Mouse (Mus musculus) hindbrain, embryonic 14.5 days (tissue): ENCODE data around the gene Micall1. TPM values are rescaled to one million over a fixed set of nuclear protein-coding genes. Genes with fewer than 3 reads are reported as not detected.

Experiments
- ATAC-seq: fragments of 200-750 bp; cut with Nextera tagmentation; 2 replicates; pipeline ENCODE4 v1.8.0; 2017; ENCODE audit warnings: moderate number of reproducible peaks, mild to moderate bottlenecking, moderate TSS enrichment, moderate library complexity; ENCODE audit not compliant: low FRiP score
- DNase-seq: peaks from one replicate; pipeline ENCODE4 v3.0.0-alpha.2; 2015; ENCODE audit warnings: low spot score
- H3K27ac ChIP-seq: fragments of 300-500 bp; sonication (generic); 2 replicates; pipeline ENCODE4 v1.5.1; 2014; ENCODE audit warnings: mild to moderate bottlenecking, moderate library complexity
- H3K27me3 ChIP-seq: fragments of 300-500 bp; sonication (generic); 2 replicates; pipeline ENCODE4 v1.6.1; 2014; ENCODE audit warnings: mild to moderate bottlenecking, low read length, mixed read lengths; ENCODE audit not compliant: control insufficient read depth, insufficient read depth
- H3K36me3 ChIP-seq: fragments of 300-500 bp; sonication (generic); replicated peaks from 2 replicates; pipeline ENCODE4 v1.6.1; 2014; ENCODE audit not compliant: control insufficient read depth, insufficient read depth
- H3K4me1 ChIP-seq: fragments of 300-500 bp; sonication (generic); replicated peaks from 2 replicates; pipeline ENCODE4 v1.6.1; 2014; ENCODE audit warnings: antibody characterized with exemption, low read length, mixed read lengths; ENCODE audit not compliant: control insufficient read depth, insufficient read depth
- H3K4me2 ChIP-seq: fragments of 300-500 bp; sonication (generic); replicated peaks from 2 replicates; pipeline ENCODE4 v1.6.1; 2014; ENCODE audit warnings: mild to moderate bottlenecking, moderate library complexity
- H3K4me3 ChIP-seq: fragments of 300-500 bp; sonication (generic); replicated peaks from 2 replicates; pipeline ENCODE4 v1.5.1; 2014; ENCODE audit warnings: mild to moderate bottlenecking, low read length
- H3K9ac ChIP-seq: fragments of 300-500 bp; sonication (generic); 2 replicates; pipeline ENCODE4 v1.6.1; 2014
- H3K9me3 ChIP-seq: fragments of 300-500 bp; sonication (generic); 2 replicates; pipeline ENCODE4 v1.6.1; 2016; ENCODE audit warnings: low read length; ENCODE audit not compliant: control insufficient read depth
- WGBS: fragments of 180-500 bp; shearing (Covaris S2); extraction: QIAGEN DNeasy Blood & Tissue Kit; methylation state at CpG from one replicate; pipeline ENCODE4 v1.1.7; 2014; 5-methylcytosine and 5-hydroxymethylcytosine counted together
- polyA plus RNA-seq: library from polyadenylated mRNA; unstranded; fragments of >200 nt; fragmentation: Nextera tagmentation; extraction: Ambion mirVana; gene quantifications from 2 replicates; pipeline ENCODE4 v1.2.1, GENCODE M21; 2014

Gene Micall1
- polyA plus RNA-seq, 1 experiment from 2014 or later, result 14.3 TPM

DNA sequence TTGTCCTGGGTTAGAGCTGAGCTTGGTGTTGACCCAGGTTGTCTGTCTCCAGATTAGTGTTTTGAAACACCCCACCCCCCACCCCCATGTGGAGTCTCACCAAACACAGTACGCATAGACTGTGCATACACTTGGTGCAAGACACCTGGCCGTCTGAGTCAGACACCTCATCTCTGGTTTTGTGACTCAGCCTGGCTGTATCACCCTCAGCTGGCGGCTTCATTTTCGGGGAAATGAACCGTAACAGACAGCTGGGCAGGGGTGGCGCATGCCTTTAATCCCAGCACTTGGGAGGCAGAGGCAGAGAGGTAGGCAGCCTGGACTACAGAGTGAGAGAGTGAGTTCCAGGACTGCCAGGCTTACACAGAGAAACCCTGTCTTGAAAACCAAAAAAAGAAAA is 68.2 kb downstream of the Micall1 start:
- DNase-seq (no peak), ATAC-seq (no peak)
- no peak overlapping the region for H3K9ac ChIP-seq
- 50% methylated on average over 6 of the region's 6 CpGs for WGBS
- no peaks in the 10 kb centered on the region for H3K9me3 ChIP-seq
- H3K27me3 ChIP-seq, result no peaks in the 10 kb centered on the region
- H3K4me3 ChIP-seq, result no peak overlapping the region
- H3K4me2 ChIP-seq, result no peak overlapping the region
- no peak overlapping the region for H3K27ac ChIP-seq
- no peaks in the 10 kb centered on the region for H3K4me1 ChIP-seq
- H3K36me3 ChIP-seq, result no peaks in the 10 kb centered on the region

DNA sequence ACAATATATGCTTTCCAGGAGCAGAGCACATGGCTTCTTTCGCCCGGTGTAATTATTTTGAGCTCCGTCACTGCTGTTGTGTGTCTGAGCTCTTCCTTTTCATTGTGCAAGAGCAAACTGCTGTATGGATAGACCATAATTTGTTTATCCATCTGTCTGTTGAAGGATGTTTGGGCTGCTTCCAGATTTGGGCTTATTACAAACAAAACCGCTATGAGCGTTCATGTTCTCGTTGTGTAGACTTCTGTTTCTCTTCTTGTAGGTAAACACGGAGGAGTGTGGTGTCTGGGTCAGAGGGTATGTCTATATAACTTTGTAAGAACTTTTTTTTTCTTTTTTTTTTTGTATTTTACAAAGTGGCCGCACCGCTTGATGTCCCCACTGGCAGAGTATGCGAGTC is 76.5 kb downstream of the Micall1 start:
- no peaks in the 10 kb centered on the region for H3K9me3 ChIP-seq
- H3K4me1 ChIP-seq, result no peaks in the 10 kb centered on the region
- no peak overlapping the region for H3K4me2 ChIP-seq
- no peaks in the 10 kb centered on the region for H3K36me3 ChIP-seq
- DNase-seq, result no peak
- no peak overlapping the region for H3K9ac ChIP-seq
- no peak for ATAC-seq
- 82% methylated on average over 10 of the region's 10 CpGs for WGBS
- H3K27me3 ChIP-seq, result no peaks in the 10 kb centered on the region
- no peak overlapping the region for H3K27ac ChIP-seq
- no peak overlapping the region for H3K4me3 ChIP-seq

Other genes starting within 250 kb of the Micall1 start
- gene Gga1, start 231.7 kb upstream of the Micall1 start, polyA plus RNA-seq, result 40.1 and 43.0 TPM in 2 replicates
- 0.16 TPM in 1 of 2 replicates, not detected in the other for gene Gm49510, start 209.2 kb upstream of the Micall1 start, polyA plus RNA-seq
- gene Sh3bp1, start 209.1 kb upstream of the Micall1 start, polyA plus RNA-seq, result 3.7 and 5.5 TPM in 2 replicates
- gene Pdxp, start 195.0 kb upstream of the Micall1 start, polyA plus RNA-seq, result 105 and 121 TPM in 2 replicates
- 117 and 157 TPM in 2 replicates for gene Lgals1, start 182.2 kb upstream of the Micall1 start, polyA plus RNA-seq
- 57.7 and 59.2 TPM in 2 replicates for gene Nol12, start 174.0 kb upstream of the Micall1 start, polyA plus RNA-seq
- gene Triobp, start 161.2 kb upstream of the Micall1 start, polyA plus RNA-seq, result 37.4 and 41.1 TPM in 2 replicates
- gene H1f0, start 80.4 kb upstream of the Micall1 start, polyA plus RNA-seq, result 74.8 and 75.7 TPM in 2 replicates
- gene Galr3, start 67.0 kb upstream of the Micall1 start, polyA plus RNA-seq, result not detected in 2 replicates
- 42.2 and 53.1 TPM in 2 replicates for gene Ankrd54, start 46.0 kb upstream of the Micall1 start, polyA plus RNA-seq
- 170 and 177 TPM in 2 replicates for gene Eif3l, start 33.7 kb upstream of the Micall1 start, polyA plus RNA-seq
- 273 and 298 TPM in 2 replicates for gene Polr2f, start 32.1 kb downstream of the Micall1 start, polyA plus RNA-seq
- 18.3 and 19.1 TPM in 2 replicates for gene 1700088E04Rik, start 32.4 kb downstream of the Micall1 start, polyA plus RNA-seq
- gene Sox10, start 56.3 kb downstream of the Micall1 start, polyA plus RNA-seq, result 8.9 and 10.3 TPM in 2 replicates
- 45.8 and 48.2 TPM in 2 replicates for gene Pick1, start 120.3 kb downstream of the Micall1 start, polyA plus RNA-seq
- gene Gm49486, start 120.5 kb downstream of the Micall1 start, polyA plus RNA-seq, result 1.1 TPM in 2 replicates
- 0.90 and 1.2 TPM in 2 replicates for gene Slc16a8, start 145.9 kb downstream of the Micall1 start, polyA plus RNA-seq
- gene Baiap2l2, start 176.6 kb downstream of the Micall1 start, polyA plus RNA-seq, result 2.3 and 2.6 TPM in 2 replicates
- gene Pla2g6, start 219.5 kb downstream of the Micall1 start, polyA plus RNA-seq, result 21.2 and 22.9 TPM in 2 replicates
- 1.1 TPM in 2 replicates for gene Maff, start 237.7 kb downstream of the Micall1 start, polyA plus RNA-seq